Mouse (Mus musculus): ENCODE data around the gene Vmn2r11.
"Not testable (repeated sequence)": the region's sequence is repeated elsewhere in the genome, so short reads cannot be mapped to it uniquely, and the experiment has no call there.

The Vmn2r11 gene

GRCm38 (mm10) chr5:109059469-109059868 is at the start of gene Vmn2r11:
TSS of gene Vmn2r11 (minus strand) at chr5:109059569.
- not testable (repeated sequence) for DNase-seq

GRCm38 (mm10) chr5:109097850-109098249 is 38.5 kb upstream of the Vmn2r11 start, which contains the start of gene Vmn2r12:
TSS of gene Vmn2r12 (minus strand) at chr5:109097950.
- DNase-seq, result not testable (repeated sequence)

- not testable (repeated sequence) for DNase-seq
These were observed 37.1 kb upstream of the Vmn2r11 start for GRCm38 (mm10) chr5:109096482-109096881.

- DNase-seq, result not testable (repeated sequence)
These were observed 12.6 kb upstream of the Vmn2r11 start for GRCm38 (mm10) chr5:109072016-109072415.

- DNase-seq, result no peak
These were observed 4.1 kb downstream of the Vmn2r11 start for GRCm38 (mm10) chr5:109055286-109055685.

- no peak for DNase-seq
These were observed 26.8 kb downstream of the Vmn2r11 start for GRCm38 (mm10) chr5:109032591-109032990.

GRCm38 (mm10) chr5:109006427-109006826 is 52.9 kb downstream of the Vmn2r11 start, which contains the start of gene Vmn2r10:
TSS of gene Vmn2r10 (minus strand) at chr5:109006527.
- not testable (repeated sequence) for DNase-seq

All from cerebellum, adult 9-10 months (tissue).